Mouse (Mus musculus) hematopoietic stem cell, adult 5-6 weeks (primary cell): Measurements from ENCODE around the gene Clca4b. TPM values are rescaled to one million over a fixed set of nuclear protein-coding genes. Genes with fewer than 3 reads are reported as not detected.
"Not testable (repeated sequence)": the region's sequence is repeated elsewhere in the genome, so short reads cannot be mapped to it uniquely, and the experiment has no call there.

Experiments used
- ATAC-seq, 2 experiments: fragments of 125-278 bp in 1 of 2; replicated peaks in 1 of 2; 2 replicates each; pipeline ENCODE4 v1.8.0; 2016 to 2017; ENCODE audit warnings: inconsistent platforms in 2 of 2, mild to moderate bottlenecking in 2 of 2, moderate number of reproducible peaks in 2 of 2, low read depth in 1 of 2, moderate TSS enrichment in 1 of 2; ENCODE audit not compliant: low FRiP score in 2 of 2, poor library complexity in 2 of 2, severe bottlenecking in 2 of 2, insufficient read depth in 1 of 2, low TSS enrichment in 1 of 2
- total RNA-seq: library from RNA; stranded (forward); fragments of 172-1452, 232-1000 nt; gene quantifications from 2 replicates; pipeline ENCODE4 v1.2.3, GENCODE M21; 2017

Clca4b gene
- not detected in 2 replicates for total RNA-seq

GRCm38 (mm10) chr3:144932335-144932734, at the start of gene Clca4b:
Clca4b (minus strand) TSS chr3:144932529.
- no peak for ATAC-seq

- no peak for ATAC-seq
Observed at GRCm38 (mm10) chr3:144980551-144980950, 48.2 kb upstream of the Clca4b start.

- no peak for ATAC-seq
Observed at GRCm38 (mm10) chr3:144977631-144978030, 45.3 kb upstream of the Clca4b start.

GRCm38 (mm10) chr3:144976091-144976490, 43.8 kb upstream of the Clca4b start:
- no peak for ATAC-seq

- no peak for ATAC-seq
Observed at GRCm38 (mm10) chr3:144974945-144975344, 42.6 kb upstream of the Clca4b start, which contains the start of gene Clca4a. Clca4a (minus strand) TSS chr3:144975045.

GRCm38 (mm10) chr3:144971553-144972270, 39.4 kb upstream of the Clca4b start:
- ATAC-seq: no peak

GRCm38 (mm10) chr3:144969755-144970154, 37.4 kb upstream of the Clca4b start:
- no peak for ATAC-seq

GRCm38 (mm10) chr3:144966074-144966473, 33.7 kb upstream of the Clca4b start:
- ATAC-seq: no peak

- no peak for ATAC-seq
Observed at GRCm38 (mm10) chr3:144950829-144951228, 18.5 kb upstream of the Clca4b start.

GRCm38 (mm10) chr3:144947376-144947775, 15.0 kb upstream of the Clca4b start:
- not testable (repeated sequence) for ATAC-seq

GRCm38 (mm10) chr3:144933625-144934024, 1.3 kb upstream of the Clca4b start:
- not testable (repeated sequence) for ATAC-seq

- ATAC-seq: no peak
Observed at GRCm38 (mm10) chr3:144933011-144933491, 722 bp upstream of the Clca4b start.

- no peak for ATAC-seq
Observed at GRCm38 (mm10) chr3:144914014-144914413, 18.3 kb downstream of the Clca4b start.

- no peak for ATAC-seq
Observed at GRCm38 (mm10) chr3:144897042-144897678, 35.2 kb downstream of the Clca4b start.

- no peak for ATAC-seq
Observed at GRCm38 (mm10) chr3:144890246-144890758, 42.0 kb downstream of the Clca4b start.

GRCm38 (mm10) chr3:144886957-144887356, 45.4 kb downstream of the Clca4b start:
- ATAC-seq: no peak

- not testable (repeated sequence) for ATAC-seq
Observed at GRCm38 (mm10) chr3:144872012-144872411, 60.3 kb downstream of the Clca4b start.
